Mouse (Mus musculus) cortical plate, adult 2 months (tissue): ENCODE data around the gene Svbp.

ENCODE experiments used
- CTCF ChIP-seq: fragments of 200-500 bp; IDR thresholded peaks from 2 replicates; pipeline ENCODE4 v1.5.1; 2011; ENCODE audit warnings: mild to moderate bottlenecking, control low read depth, low read length; ENCODE audit not compliant: insufficient read depth; ENCODE audit errors: extremely low read depth
- POLR2A ChIP-seq: fragments of 200-500 bp; IDR thresholded peaks from 2 replicates; pipeline ENCODE4 v1.6.1; 2011; ENCODE audit warnings: mild to moderate bottlenecking, low read length, control low read depth; ENCODE audit not compliant: insufficient read depth; ENCODE audit errors: extremely low read depth

DNA sequence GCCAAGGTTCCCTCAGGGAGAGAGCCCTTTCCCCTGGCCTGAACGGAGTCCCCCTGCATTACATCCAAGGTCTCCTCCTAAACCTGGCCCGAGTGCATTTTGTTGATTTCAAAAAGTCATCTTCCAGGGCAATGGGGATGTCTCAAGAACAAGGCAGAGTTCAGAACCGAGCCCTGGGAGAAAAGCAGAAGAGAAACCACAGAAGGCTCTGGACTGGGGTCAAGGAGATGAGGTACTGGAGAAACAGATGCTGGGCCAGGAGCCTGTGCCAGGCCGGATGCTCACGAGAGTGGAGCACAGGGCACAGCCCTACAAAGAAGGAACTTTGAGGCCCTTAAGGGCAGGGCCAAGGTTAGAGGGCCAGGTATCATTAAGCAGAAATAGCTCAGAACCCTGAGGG is 17.4 kb upstream of the Svbp start:
- TF ChIP-seq POLR2A (no peak), CTCF (no peak)
